Mouse (Mus musculus) embryo, embryonic 10 days (tissue): Measurements from ENCODE around the gene Rtn2.

ENCODE experiments used
- DNase-seq: peaks from one replicate; pipeline ENCODE4 v3.0.0-alpha.2; 2015; ENCODE audit warnings: low spot score

The Rtn2 gene

DNA sequence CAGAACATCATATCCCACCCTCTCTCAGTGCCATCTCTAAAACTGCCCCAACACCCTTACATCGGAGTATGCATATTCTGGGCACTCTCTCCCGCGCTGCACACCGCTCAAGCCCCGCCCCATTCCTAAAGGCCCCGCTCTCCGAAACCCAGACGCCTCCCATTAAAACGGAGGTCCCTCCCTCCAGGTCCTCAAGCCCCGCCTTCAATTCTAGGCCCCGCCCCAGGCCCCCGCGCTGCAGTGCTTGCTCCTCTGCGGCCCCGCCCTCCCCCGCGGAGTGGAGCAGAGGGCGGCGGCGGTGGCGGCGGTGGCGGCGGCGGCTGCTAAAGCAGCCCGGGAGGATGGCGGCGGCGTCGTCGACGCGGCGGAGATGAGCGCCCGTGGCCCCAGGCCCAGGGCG, at the start of gene Rtn2:
TSS of gene Rtn2 (plus strand) at position 240 of the 400 bp plus-strand sequence.
- peak; percentile 83 for DNase-seq

DNA sequence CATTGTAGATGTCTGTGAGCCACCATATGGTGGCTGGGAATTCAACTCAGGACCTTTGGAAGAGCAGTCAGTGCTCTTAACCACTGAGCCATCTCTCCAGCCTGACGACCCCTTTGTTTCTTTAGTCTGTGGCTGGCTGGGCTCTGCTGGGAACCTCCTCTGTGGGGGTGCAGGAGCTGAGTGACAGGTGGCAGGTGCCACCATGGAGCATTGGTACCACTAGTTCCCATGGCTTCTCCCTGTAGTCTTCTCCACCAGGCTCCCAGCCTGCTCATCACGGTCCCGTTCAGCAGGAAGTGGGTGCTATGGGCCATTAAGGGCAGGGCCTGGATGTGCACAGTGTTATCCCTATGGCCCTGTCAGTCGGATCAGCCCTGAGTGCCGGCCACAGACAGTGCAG, 47.8 kb upstream of the Rtn2 start:
- DNase-seq: no peak

DNA sequence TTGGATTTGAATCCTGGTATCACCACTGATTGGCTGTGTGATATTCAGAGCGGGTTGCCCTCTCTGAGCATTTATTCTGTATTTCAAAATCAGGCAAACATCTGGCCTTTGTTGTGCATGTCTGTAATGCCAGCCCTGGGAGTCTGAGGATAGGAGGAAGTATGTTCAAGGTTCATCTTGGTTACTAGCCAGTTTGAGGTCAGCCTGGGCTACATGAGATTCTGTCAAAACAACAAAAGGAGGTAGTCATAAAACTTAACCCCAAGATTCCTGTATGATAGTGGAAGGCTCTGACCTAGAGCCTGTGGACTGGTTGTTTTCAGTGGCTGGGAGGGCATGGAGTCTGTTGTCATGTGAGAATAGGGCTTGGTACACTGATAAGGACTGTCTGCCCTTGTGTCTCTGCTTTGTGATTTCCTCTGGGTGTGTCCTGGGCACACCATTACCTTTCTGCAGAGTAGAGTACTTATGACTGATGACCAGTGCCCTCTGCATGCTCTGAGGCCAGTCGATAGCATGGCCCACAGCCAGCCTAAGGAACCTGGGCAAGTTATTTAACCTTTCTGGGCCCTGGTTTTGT, 47.2 kb upstream of the Rtn2 start:
- no peak for DNase-seq

DNA sequence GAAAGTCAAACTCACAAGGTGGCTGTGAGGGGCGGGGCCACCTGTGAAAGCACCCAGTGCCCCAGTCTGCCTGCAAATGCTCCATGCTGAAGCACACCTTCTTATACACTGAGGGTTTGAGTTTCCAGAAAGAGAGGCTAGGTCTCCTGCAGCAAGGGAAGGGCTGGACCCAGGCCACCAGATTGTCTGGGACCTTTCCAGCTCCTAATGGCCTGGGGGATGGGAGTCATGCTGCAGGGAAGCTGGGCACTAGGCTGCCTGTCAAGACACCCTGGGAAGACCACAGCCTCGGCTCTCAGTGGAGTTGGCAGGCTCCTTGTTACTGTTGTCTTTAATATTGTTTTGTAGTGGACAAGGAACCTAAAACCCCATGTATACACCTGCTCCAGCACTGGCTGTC, 46.0 kb upstream of the Rtn2 start:
- DNase-seq: no peak

DNA sequence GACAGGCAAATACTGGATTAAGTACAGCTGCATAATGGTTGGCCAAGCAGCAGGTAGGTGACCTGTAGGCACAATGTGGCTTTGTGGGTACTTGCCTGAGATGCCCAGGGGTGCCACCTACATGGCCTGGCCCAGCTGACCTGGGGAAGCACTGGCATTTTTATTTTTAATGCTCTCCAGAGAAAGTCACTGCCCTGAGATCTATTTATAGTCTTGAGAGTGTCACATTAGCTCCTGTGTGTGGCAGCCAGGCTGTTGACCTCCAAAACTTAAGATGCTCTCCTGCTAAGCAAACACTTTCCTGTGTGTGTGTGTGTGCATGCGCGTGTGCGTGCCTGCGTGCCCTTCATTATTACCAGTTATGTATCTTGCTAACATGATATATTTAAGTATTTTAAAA, 44.1 kb upstream of the Rtn2 start:
- no peak for DNase-seq

DNA sequence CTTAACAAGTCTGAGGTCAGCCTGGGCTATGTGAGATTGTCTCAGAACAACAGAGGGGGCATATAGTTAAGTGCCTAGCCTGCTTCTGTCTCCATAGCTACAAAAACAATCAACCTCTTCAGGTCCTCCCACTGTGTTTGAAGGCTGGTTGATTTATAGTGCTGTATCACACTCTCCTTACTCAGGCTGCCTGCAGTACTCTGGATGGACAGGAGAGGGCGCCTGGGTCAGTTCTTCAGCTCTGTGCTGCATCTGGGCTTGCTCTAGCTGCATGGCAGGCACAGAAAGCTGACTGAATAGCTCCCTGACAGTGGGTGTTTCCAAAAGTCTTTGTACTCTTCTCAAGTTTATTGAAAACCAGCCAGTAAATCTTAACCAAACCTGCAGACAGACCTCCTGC, 43.0 kb upstream of the Rtn2 start:
- peak; percentile 90 for DNase-seq

DNA sequence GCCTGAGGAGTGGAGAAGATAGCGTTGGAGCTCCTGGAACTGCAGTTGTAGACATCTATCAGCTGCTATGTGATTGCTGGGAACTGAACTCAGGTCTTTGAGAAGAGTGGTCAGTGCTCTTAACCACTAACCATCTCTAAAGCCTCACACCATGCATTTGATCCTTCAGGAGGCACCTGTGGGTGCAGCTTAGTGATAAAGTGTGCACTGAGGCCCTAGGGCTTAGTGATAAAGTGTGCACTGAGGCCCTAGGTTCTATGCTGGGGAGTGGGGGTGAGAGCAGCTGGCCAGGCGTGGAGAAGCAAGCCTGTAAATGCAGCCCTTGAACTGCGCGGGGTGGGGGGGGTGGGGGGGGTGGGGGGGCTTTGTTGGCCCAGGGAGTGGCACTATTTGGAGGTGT, 42.4 kb upstream of the Rtn2 start:
- DNase-seq: no peak

DNA sequence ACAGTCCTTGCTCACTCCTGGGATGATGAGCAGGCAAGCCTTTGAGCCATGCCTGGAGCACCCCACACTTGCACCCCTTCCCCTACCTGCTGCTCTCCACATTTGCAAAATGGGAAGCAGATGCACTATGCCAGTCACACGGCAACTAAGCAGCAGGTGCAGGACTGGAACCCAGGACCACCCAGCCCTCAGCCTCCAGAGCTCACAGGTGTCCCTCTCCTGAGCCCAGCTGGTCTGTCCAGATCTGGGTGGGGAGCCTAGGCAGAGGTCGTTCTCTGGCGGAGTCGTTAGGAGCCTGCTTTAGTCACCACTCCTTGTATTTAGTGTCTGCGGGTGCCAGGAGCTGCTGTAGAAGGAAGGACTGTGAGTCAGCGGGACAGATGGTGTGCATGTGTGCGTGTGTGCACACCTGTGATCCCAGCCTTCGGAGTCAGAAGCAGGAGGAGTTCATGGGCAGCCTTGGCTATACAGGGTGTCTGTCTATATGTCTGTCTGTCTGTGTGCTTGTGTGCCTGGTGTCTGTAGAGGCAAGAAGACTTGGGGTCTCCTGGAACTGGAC, 41.4 kb upstream of the Rtn2 start:
- DNase-seq: no peak

DNA sequence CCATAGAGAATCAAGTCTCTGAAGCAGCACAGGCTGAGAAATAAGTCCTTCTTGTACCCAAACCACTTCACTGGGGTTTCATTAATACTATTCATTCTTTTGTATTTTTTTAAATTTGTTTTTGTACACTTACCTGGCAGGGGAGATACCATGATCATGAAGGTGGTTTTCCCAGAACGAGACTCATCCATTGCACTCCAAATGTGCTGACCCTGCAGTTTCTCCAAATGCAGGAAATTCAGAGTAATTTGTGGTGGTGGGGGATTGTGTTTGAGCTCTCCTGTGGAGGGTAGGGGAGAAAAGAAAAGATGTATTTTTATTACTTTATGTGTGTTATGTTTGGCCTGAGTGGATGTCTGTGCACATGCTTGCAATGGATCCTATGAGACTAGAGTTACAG, 40.4 kb upstream of the Rtn2 start:
- DNase-seq: no peak

DNA sequence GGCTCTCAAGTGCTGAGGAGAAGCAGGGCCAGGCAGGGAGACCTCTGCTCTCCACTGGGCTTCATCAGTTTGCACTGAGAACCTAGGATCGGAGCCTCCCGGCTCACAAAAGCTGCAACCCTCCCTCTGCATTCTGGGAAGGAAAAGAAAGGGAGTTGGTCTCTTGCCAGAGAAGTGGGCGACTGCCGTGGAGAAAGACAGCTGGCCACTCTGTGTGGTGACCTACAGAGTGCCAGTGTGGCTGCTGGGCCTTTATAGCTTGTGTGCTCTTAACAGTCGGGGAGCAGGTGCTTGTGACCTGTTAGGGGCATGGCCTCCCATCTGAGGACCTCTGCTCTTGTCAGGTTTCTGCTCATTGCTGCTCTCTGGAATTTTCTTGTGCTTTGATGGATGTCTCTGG, 38.6 kb upstream of the Rtn2 start:
- DNase-seq: no peak

DNA sequence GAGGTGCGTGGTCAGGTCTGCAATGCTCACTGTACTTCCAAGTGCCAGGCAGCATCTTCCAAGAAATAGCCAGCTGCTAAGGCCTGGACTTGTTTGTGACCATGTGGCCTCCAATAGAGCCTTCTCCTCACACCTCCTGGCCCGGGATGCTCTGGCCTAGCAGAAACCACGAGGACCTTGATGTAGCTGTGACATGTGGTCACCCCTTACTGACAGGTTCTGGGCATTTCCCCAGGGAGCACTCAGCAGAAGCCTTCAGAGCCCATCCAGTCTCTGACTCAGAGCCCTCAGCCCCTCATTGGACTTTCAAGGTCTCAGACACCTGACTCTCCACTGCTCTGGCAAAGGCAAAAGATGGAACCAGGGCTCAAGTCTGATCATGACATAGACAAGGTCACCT, 37.3 kb upstream of the Rtn2 start:
- no peak for DNase-seq

DNA sequence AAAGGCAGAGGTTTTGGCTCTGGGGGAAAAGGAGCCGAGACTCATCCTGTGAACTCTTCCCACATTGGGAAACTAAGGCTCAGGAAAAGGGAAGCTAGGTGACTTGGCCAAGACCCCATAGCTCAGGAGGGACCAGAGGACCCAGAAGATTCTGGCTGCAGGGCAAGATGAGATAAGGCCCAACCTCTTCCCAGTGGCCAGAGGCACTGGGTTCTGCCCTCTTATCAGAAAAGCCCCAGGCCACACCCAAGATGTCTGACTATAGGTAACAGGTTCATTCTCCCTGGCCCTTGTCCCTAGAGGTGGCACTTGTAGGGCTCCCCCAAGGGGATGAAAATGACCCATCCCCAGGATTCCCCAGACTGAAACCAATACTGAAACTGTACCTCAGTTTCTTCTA, 35.6 kb upstream of the Rtn2 start:
- no peak for DNase-seq

DNA sequence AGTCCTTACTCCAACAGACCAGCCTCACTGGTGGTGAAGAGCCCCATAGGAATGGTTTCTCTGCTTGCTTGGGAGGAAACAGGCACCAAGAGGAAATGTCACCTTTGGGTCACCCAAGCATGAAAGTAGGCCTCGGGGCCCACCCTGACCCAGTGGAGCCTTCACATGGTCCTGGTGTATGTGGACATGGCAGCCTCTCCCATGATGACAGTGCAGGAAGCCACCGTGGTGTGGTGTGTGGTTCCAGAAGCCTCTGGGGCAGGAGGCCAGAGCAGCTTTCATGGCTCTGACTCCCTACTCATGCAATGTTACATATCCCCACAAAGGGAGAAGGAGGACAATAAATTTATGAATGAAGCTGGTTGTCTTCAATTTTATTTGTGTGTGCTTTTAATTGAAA, 34.9 kb upstream of the Rtn2 start:
- no peak for DNase-seq

DNA sequence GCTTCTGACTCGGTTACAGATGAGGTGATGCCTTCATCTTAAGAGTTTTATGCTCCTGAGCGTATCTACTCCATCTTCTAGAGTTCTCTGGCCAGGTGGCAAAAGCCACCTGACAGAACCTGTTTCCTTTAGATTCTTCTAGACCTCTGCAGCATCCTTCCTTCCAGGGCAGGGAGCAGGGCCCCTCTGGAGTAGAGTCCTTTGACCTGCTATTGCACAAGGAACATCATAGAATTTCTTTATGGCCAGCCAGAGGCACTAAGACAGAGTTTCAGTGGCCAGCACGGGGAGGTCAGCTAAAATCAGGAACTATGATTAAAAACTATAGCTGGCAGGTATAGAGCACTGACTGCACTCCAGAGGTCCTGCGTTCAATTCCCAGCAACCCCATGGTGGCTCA, 30.3 kb upstream of the Rtn2 start:
- DNase-seq: no peak

DNA sequence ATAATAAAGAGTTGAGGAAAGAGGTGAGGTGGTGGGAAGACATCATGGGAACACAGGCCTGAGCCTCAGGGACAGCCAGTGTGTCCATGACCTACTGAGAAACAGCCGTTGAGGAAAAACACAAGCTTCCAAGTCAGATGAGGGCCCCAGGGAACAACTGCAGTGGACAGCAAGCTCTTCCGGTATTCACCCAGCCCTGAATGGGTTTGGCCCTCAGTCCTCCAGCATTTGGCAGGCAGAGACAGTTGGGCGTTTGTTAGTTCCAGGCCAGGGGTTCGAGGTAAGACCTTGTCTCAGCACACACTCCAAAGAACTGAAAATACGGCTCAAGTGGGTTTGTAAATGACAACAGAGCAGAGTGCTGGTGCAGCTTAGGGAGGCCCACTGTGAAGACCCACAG, 29.0 kb upstream of the Rtn2 start:
- DNase-seq: no peak

DNA sequence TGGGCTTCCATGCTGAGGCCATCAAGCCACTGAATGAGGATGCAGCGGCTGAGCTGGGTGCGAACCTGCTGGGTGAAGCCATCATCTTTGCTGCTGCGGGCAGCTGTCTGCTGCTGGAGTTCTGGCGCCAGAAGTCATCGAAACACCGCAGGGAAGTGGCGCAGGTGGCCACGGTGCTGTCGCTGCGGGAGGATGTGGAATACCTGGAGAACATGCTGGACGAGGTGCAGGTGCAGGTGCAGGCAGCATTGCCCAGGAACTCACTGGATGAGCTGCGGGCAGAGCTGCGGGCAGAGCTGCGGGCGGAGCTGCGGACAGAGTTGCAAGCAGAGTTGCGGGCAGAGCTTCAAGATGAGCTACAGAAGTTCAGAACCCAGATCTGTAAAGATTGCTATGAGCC, 27.0 kb upstream of the Rtn2 start:
- no peak for DNase-seq

DNA sequence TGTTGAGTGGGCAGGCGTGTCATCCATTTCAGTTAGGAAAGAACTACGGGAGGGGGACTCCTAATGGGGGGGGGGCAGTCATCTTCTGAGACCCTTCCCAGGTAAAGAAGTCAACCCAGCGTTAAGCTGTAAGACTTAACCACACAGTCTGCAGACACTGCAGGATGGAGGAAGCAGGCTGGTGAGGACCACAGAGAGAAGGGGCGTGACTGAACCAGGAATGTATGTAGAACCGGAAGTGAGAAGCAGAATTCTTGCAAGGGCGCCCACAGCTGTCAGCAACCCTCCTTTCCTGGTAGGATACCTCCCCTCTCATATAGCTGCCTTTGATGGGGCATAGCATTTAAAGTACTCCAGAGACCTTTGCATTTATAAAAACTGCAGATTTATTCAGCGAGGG, 25.9 kb upstream of the Rtn2 start:
- DNase-seq: no peak

DNA sequence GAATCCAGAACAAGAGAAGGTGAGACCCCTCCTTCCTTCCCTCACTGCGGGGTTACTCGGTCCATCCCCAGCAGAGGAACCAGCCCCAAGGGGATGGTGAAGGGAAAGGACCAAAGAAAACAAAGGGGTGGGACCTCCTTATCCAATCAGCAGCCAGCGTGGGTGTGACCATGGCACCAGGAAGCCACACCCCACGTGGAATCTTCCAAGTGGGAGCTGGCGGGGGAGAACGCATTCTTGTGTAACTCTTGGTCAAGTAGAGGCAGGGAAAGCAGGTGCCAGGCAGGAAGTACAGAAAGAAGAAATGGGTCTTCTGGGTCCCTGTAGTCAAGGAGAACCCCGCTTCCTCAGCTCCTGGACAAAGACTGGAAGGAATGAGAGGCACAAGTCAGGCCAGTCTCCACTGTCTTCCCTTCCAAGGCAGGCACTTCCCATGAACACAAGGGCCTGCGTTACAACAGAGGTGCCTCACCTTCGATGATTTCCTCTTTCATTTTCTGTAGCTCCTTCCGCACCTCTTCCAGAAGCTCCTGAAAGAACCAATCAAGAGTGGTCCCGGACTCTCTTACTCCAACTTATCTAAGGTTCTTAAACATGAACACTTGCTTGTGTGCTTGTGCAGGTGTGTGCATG, 24.9 kb upstream of the Rtn2 start:
- DNase-seq: peak; percentile 86

DNA sequence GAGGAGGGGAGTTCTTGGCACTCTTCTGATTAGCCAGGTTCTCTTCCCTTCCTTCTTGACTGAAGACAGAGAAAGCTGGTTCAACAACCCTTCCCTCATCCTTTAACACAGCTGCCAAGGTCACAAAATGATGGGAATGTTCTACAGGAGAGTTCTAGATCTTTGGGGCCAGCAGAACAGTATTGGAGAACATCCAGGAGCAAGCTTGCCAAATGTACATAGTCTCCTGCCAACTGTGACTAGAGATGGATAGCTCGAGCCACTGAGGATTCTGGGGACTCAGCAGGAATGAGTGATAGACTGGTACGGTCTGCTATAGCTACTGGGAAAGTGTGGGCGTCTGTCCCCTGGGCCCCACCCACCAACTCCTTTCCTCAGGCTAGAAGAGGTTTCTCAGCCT, 24.1 kb upstream of the Rtn2 start:
- no peak for DNase-seq

DNA sequence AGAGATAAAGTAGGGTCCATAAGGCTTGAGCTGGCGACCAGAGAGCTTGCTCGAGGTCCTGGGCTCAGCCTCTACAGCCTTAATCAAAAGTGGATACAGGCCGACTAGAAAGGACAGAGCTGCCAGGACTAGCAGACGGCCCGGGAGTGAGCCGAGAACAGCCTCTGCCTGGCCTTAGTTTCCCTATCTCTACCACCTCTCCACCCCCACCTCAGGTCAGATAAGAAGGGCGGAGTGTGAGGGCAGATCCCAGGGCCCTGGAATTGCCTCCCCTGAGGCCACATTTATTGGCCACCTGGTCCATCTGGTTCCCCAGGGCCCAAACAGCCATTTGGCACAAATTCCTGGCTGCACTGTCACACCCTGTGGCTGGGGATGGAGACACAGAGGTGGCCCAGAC, 17.3 kb upstream of the Rtn2 start:
- DNase-seq: no peak

DNA sequence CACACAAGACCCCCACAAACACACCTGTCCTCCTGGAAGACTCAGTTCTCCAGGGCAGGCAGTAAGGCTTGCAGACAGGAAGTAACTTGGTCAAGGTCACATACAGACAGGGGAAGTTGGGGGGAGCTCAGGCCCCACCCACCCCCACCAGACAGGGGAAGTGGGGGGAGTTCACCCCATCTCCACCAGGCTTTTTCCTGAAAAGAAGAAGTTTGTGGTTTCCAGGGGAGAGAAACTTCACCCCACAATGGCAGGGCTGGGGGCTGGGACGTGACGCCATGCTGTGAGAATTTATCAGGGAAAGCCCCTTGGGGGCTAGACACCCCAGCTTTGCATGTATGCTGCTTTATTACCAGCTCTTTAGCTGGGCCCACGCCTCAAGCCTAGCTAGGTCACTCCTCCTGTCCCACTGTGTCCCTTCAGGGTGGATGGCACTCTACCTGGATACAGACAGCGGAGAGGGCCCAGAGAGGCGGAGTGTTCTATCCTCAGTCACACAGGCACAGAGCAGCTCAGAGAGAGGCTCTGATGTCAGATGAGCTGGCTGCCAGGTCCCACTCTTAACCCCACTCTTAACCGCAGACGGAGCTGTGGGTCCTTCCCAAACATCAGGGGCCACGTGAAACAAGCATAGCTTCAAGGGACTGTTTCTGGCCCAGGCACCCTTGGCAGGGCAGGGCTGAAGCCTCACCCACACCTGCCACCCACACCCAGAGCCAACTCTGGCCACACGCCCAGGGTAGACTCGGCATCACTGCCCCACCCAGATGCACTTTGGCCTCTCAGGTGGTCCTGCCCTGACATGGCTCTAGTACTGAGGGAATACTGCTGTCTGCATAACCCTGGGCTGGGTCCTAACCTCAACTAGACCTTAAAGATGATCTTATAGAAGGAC, 16.2 kb upstream of the Rtn2 start:
- no peak for DNase-seq

DNA sequence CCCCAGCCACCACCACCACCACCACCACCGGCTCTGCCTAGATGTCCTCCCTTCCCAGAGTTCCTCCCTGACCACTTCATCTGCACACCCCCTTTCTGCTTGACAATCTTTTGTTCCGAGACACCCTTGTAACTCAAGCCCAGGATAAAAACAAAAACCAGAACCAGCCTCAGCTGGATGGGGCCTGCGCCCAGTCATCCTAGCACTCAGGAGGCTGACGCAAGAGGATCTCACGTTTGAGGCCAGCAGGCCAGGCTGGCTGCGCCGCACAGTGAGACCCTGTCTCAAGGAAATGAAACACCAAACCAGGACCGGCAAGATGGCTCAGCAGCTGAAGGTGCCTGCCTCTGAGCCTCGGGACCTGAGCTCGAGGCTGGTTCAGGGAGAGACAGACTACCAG, 15.4 kb upstream of the Rtn2 start:
- no peak for DNase-seq

DNA sequence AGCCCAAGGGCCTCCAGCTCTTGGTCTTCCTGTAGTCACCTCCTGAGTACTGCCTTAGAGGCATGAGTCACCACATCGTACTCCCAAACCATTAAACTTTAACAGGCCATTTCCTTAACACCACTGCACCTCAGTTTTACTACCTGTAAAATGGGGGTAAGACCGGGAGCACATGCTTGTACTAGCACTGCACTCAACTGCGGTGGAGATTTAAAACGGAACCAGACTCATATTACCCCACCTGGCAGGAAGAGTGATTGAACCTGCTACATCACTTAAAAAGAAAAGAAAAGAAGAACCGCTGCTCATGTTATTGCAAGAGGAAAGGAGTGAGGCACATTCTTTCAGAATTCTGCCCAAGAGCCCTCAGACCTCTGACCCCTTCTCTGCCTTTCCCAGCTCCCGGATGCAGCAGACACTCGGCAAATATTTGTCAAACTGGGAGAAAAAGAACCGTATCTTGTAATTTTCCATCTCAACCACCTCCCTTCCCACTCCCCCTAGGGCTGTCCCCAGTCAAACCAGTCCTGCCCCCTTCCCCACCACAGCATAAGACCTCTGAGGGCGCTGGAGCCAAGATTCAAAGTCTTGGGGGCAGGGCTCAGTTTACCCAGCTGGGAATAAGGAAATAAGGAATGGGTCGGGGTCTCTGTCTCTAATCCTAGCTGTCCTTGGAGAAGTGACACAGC, 13.3 kb upstream of the Rtn2 start:
- no peak for DNase-seq
